Mouse (Mus musculus): ENCODE measurements at regions not wholly inside any gene's neighbourhood (a gene's known extent, or its start where the extent isn't known, plus 50 kb on each side); places are given as distances from the start of the nearest gene placed in this dataset.
A peak's percentile ranks its signal among the peaks of the same experiment; 100 is the strongest.

DNA sequence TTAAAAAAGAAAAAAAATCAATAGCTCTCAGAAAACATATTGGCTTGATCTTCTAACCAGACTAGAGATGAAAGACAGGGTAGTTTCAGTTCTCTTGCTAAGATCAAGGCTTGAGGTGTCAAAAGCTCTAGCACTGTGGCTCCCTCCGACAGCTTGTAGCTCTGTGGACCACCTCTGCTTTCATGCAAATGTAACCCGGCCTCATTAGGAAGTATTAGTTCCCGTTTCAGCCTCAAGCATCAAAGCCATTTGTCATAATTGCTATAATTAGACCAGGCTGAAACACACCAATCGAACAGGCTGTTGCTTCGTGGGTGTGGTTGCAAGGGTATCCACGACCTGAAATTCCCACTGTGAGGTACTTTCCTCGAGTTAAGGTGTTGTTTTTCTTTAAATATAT is 140.7 kb upstream of the Klf3 start:
- ATAC-seq (ENCODE audit: low read depth) (no peak), DNase-seq (no peak)
- H3K27me3 ChIP-seq = peaks cover 5% of the 10 kb centered on the region; the same call in 1 of the 2 replicates
- no peak overlapping the region for H3K4me2 ChIP-seq
- no peaks in the 10 kb centered on the region for H3K9me3 ChIP-seq (replicated peaks)
- 23% methylated on average over 7 of the region's 7 CpGs for WGBS (ENCODE audit: insufficient replicate concordance)
- no peaks in the 10 kb centered on the region for H3K36me3 ChIP-seq
- H3K27ac ChIP-seq = no peak overlapping the region
- H3K9ac ChIP-seq = no peak overlapping the region; the same call in 1 of the 2 replicates
- H3K4me1 ChIP-seq (replicated peaks) = peaks cover 35% of the 10 kb centered on the region
- no peak overlapping the region for H3K4me3 ChIP-seq (replicated peaks)

DNA sequence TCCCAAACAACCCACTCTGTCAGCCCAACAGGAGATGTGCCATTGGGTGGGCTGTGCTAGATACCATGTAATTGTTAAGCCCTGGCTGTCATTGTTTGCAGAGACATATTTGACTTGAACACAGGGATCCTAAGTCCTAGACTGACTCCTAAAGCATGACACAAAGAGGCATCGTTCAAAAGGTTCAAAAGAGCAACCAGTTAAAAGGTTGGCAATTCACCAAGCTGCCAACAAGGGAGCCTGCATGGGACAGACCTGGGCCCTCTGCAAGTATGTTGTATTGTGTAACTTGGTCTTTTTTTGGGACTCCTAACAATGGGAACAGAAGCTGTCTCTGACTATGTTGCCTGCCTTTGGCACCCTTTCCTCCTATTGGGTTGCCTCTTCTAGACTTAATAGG is 139.4 kb upstream of the Klf3 start:
- Histone ChIP-seq H3K27me3 (peaks cover 5% of the 10 kb centered on the region; the same call in 1 of the 2 replicates), H3K4me1 (replicated peaks) (peaks cover 42% of the 10 kb centered on the region), H3K4me2 (no peak overlapping the region), H3K27ac (no peak overlapping the region), H3K9ac (no peak overlapping the region), H3K36me3 (no peaks in the 10 kb centered on the region), H3K4me3 (replicated peaks) (no peak overlapping the region), H3K9me3 (replicated peaks) (no peaks in the 10 kb centered on the region)
- 75% methylated on average over 1 of the region's 1 CpGs for WGBS (ENCODE audit: insufficient replicate concordance)
- DNase-seq (no peak), ATAC-seq (ENCODE audit: low read depth) (no peak)

DNA sequence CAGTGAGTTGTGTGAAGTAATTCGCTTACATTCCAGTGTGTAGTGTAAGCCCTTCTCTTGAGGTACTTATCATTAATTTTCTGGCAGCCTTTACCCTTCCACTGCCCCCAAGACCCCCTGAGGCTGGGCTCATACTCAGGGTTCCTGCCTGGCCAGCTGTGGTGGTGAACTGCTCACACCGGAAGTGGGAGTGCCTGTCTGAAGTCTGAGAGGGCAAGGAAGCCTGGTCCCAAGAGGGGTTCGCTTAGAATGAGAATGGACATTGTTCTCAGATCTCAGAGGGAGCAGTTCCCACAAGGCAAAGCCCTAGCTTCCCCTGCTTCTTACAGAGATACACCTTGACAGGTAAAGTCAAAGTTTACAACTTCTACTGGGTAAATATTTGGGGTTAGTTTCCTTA is 138.1 kb upstream of the Klf3 start:
- WGBS (ENCODE audit: insufficient replicate concordance) = 54% methylated on average over 3 of the region's 3 CpGs
- ATAC-seq (ENCODE audit: low read depth) = no peak
- no peak overlapping the region for H3K4me3 ChIP-seq (replicated peaks)
- no peak overlapping the region for H3K9ac ChIP-seq
- peaks cover 5% of the 10 kb centered on the region; the same call in 1 of the 2 replicates for H3K27me3 ChIP-seq
- no peaks in the 10 kb centered on the region for H3K9me3 ChIP-seq (replicated peaks)
- H3K4me2 ChIP-seq = no peak overlapping the region
- no peaks in the 10 kb centered on the region for H3K36me3 ChIP-seq
- no peak for DNase-seq
- peaks cover 42% of the 10 kb centered on the region for H3K4me1 ChIP-seq (replicated peaks)
- H3K27ac ChIP-seq = no peak overlapping the region

DNA sequence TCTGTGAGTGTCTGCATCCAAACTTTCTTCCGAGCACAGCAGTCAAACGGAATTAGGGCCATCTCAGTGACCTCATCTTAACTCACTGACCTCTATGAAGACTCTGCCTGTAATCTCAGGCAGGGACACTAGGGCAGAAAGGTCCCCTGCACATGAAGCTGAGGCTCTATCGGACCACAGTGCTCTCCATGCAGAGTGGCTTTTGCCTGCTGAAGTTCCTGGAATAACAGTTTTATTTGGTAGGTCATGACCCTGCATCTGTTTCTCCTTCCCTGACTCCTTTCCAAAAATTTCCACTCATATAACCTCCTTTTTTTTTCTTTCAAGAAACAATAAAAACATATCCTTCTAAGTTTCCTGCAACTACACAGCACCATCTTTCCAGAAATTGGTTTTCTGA is 136.9 kb upstream of the Klf3 start:
- no peak for DNase-seq
- WGBS (ENCODE audit: insufficient replicate concordance) = 66% methylated on average over 3 of the region's 3 CpGs

DNA sequence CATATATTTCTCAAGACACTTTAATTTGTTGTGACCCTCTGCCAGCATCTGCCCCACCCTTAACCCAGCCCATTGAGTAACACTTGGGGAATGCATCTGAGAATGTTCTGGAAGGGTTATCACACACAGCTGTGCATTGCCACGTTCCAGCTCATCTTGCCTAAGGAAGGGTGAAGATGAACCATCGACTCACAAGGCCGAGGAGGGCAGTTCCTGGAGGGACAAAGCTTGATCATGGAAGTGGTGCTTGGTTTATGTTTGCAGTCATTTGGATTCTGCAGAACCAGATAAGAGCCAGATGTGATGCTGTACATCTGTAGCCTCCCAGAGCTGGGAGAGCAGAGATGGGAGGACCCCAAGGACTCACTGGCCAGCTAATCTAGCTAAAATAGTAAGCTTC is 136.1 kb upstream of the Klf3 start:
- WGBS (ENCODE audit: insufficient replicate concordance) = 58% methylated on average over 3 of the region's 3 CpGs

More for the DNA sequence above, 136.9 kb upstream of the Klf3 start:
- ATAC-seq (ENCODE audit: low read depth) = no peak
- Histone ChIP-seq H3K4me3 (replicated peaks) (no peak overlapping the region), H3K36me3 (no peaks in the 10 kb centered on the region), H3K9me3 (replicated peaks) (no peaks in the 10 kb centered on the region), H3K27ac (no peak overlapping the region), H3K27me3 (peaks cover 5% of the 10 kb centered on the region; the same call in 1 of the 2 replicates), H3K4me2 (no peak overlapping the region), H3K4me1 (replicated peaks) (peaks cover 42% of the 10 kb centered on the region), H3K9ac (no peak overlapping the region)

DNA sequence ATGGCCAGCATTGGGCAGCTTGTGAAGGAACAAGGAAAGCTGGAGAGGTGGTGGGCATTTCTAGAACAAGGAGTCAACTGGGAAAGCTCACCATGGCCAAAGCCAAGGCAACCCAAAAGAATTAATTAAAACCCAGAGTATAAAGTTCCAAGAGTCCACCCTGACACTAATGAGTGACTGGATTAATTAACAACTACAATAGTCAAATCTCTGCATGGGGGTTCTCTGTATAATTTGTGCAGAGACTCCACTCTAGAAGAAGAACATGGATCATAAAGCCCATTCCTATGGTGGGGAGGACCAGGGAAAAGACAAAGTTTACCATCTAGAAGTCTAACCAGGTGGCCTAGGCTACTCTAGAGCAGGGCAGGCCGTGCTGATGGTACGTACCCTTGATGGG is 129.3 kb upstream of the Klf3 start:
- no peak for DNase-seq
- Histone ChIP-seq H3K9me3 (replicated peaks) (no peaks in the 10 kb centered on the region), H3K36me3 (no peaks in the 10 kb centered on the region), H3K27ac (no peak overlapping the region), H3K4me2 (no peak overlapping the region), H3K4me1 (replicated peaks) (peaks cover 6% of the 10 kb centered on the region), H3K27me3 (peaks cover 4% of the 10 kb centered on the region; the same call in 1 of the 2 replicates), H3K4me3 (replicated peaks) (no peak overlapping the region), H3K9ac (no peak overlapping the region)
- ATAC-seq (ENCODE audit: low read depth) = no peak
- WGBS (ENCODE audit: insufficient replicate concordance) = 80% methylated on average over 2 of the region's 2 CpGs

More for the DNA sequence above, 136.1 kb upstream of the Klf3 start:
- peaks cover 38% of the 10 kb centered on the region for H3K4me1 ChIP-seq (replicated peaks)
- H3K36me3 ChIP-seq = no peaks in the 10 kb centered on the region
- H3K4me2 ChIP-seq = no peak overlapping the region
- peak; percentile 34 for DNase-seq
- ATAC-seq (ENCODE audit: low read depth) = peak; percentile 85
- peaks cover 5% of the 10 kb centered on the region; the same call in 1 of the 2 replicates for H3K27me3 ChIP-seq
- H3K9me3 ChIP-seq (replicated peaks) = no peaks in the 10 kb centered on the region
- H3K4me3 ChIP-seq (replicated peaks) = no peak overlapping the region
- H3K27ac ChIP-seq = 0 out of 2 replicates have a peak overlapping the region, but pooled peaks have one; percentile 30
- no peak overlapping the region for H3K9ac ChIP-seq

DNA sequence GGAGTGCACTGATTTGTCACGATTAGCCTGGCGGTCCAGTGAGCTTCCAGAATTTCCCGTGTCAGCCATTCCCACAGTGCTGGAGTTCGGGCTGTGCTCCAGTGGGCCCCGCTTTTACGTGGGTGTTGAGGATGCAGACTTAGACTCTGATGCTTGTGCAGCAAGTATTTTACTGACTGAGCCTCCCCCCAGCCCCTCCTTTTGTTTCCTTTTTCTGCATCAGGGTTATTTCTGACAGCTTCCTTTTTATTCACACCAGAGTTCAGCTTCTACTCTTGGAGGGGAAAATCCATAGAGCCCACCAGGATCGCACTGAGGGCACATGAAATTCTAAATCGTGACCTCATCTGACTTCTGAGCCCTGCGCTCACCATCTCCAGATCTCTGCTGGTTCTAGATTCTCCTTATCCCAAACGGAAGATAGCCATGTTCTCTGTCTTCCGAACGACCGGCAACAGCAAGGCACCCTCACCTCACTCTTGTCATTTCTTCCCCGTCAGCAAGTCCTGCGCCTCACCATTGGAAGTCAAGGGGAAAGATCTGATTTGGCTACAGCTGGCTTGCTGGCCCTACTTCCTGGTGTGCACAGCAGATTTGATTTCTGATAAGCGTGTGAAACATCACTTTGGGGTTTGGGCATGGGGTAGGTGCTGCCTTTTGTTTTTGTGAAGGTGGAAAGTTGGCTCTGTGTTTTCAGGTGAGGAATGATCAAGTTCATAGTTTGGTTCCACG is 126.8 kb upstream of the Klf3 start:
- H3K4me2 ChIP-seq = no peak overlapping the region
- no peaks in the 10 kb centered on the region for H3K9me3 ChIP-seq (replicated peaks)

DNA sequence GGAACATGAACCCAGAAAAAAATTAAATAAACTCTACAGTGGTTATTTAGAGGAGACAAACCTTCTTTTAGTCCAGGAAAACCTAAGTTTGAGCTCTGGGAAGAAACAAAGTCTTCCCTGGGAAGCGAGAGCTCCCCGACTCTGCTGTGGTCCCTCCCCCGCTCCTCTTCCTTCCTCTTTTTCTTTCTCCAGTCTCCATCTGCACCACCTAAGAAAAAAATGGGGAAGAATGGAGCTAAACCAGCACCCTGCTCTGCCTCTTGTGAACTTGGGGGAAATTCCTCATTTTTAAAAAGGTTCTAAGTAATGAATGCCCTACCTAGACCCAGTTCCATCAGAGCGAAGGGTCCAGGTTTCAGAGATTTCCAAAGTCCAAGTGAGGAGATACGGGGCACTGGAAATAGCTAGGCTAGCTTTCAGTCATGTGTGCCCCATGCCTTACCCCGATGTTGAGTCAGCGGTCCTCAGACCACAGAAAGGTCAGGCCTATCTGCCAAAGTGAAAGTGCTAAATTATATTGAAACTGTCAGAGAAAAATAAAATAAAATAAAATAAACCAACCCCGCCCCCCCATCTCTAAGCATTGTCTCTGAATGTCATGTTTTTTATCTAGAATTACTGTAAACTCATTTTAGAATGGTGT is 126.1 kb upstream of the Klf3 start:
- H3K4me2 ChIP-seq = no peak overlapping the region
- ATAC-seq (ENCODE audit: low read depth) (no peak), DNase-seq (no peak)
- peaks cover 16% of the 10 kb centered on the region for H3K4me1 ChIP-seq (replicated peaks)
- H3K9me3 ChIP-seq (replicated peaks) = no peaks in the 10 kb centered on the region
- H3K27me3 ChIP-seq = peaks cover 4% of the 10 kb centered on the region; the same call in 1 of the 2 replicates
- H3K4me3 ChIP-seq (replicated peaks) = no peak overlapping the region
- 47% methylated on average over 8 of the region's 8 CpGs for WGBS (ENCODE audit: insufficient replicate concordance)
- H3K27ac ChIP-seq = no peak overlapping the region
- H3K36me3 ChIP-seq = no peaks in the 10 kb centered on the region
- no peak overlapping the region for H3K9ac ChIP-seq

More for the DNA sequence above, 126.8 kb upstream of the Klf3 start:
- WGBS (ENCODE audit: insufficient replicate concordance) = 47% methylated on average over 17 of the region's 17 CpGs
- no peaks in the 10 kb centered on the region for H3K36me3 ChIP-seq
- peaks cover 4% of the 10 kb centered on the region; the same call in 1 of the 2 replicates for H3K27me3 ChIP-seq
- H3K4me3 ChIP-seq (replicated peaks) = no peak overlapping the region
- no peak for DNase-seq
- H3K27ac ChIP-seq = no peak overlapping the region
- peaks cover 16% of the 10 kb centered on the region for H3K4me1 ChIP-seq (replicated peaks)
- no peak overlapping the region for H3K9ac ChIP-seq
- no peak for ATAC-seq (ENCODE audit: low read depth)

DNA sequence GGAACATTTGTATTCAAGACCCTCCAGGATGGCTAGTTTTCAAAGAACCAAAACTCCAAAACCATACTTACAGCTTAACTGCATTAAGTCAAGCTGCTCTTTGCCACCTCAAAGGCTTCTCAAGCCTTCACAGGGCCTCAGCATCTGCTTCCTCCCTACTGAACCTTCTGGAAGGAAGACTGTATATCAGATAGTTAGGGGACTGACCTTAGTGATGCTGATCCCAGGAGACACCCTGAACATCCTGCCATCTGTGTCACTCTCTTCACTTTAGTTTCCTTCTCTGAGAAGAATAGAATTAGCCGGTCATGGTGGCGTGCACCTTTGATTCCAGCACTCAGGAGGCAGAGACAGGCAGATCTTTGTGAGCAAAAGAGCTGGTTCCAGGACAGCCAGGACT is 124.5 kb upstream of the Klf3 start:
- Histone ChIP-seq H3K9me3 (replicated peaks) (no peaks in the 10 kb centered on the region), H3K27me3 (peaks cover 4% of the 10 kb centered on the region; the same call in 1 of the 2 replicates), H3K36me3 (no peaks in the 10 kb centered on the region), H3K27ac (no peak overlapping the region), H3K4me3 (replicated peaks) (no peak overlapping the region), H3K4me2 (no peak overlapping the region), H3K9ac (no peak overlapping the region), H3K4me1 (replicated peaks) (peaks cover 29% of the 10 kb centered on the region)
- no peak for DNase-seq
- WGBS (ENCODE audit: insufficient replicate concordance) = 82% methylated on average over 2 of the region's 2 CpGs
- ATAC-seq (ENCODE audit: low read depth) = no peak

DNA sequence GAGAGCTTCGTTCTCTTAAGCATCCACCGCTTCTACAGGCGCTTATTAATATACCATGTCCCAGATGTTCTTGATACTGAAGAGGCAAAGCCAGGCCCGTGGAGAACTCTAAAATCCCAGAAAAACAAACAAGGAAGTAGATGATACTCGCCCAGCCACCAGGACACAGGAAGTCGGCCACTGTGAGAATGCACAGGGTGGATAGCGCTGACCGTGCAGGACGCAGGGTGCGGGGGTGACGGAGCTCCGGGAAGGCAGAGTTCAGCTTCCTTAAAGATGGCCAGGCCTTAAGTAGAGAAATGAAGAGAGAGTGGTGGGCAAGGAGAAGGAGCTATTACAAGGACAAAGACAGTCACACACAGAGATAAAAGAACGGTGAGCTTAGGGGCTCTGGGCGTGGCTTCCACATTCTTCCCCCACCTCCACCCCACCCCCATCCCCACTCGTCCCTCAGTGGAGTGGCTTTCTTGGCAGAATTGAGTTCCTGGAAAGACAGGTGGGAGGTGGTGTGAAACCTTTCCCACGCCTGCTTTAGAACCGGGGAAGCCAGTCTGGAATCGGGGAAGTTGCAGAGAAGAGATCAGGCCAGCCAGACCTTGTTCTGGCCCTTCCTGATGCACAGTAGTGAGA is 123.1 kb upstream of the Klf3 start:
- no peaks in the 10 kb centered on the region for H3K9me3 ChIP-seq (replicated peaks)
- 42% methylated on average over 18 of the region's 18 CpGs for WGBS (ENCODE audit: insufficient replicate concordance)
- no peak for ATAC-seq (ENCODE audit: low read depth)
- DNase-seq = no peak
- H3K4me1 ChIP-seq (replicated peaks) = peaks cover 43% of the 10 kb centered on the region
- peaks cover 4% of the 10 kb centered on the region; the same call in 1 of the 2 replicates for H3K27me3 ChIP-seq
- H3K4me2 ChIP-seq = peak overlapping the region; percentile 24
- H3K36me3 ChIP-seq = no peaks in the 10 kb centered on the region
- H3K27ac ChIP-seq = no peak overlapping the region
- H3K4me3 ChIP-seq (replicated peaks) = no peak overlapping the region
- 0 out of 2 replicates have a peak overlapping the region, but pooled peaks have one; percentile 26 for H3K9ac ChIP-seq

DNA sequence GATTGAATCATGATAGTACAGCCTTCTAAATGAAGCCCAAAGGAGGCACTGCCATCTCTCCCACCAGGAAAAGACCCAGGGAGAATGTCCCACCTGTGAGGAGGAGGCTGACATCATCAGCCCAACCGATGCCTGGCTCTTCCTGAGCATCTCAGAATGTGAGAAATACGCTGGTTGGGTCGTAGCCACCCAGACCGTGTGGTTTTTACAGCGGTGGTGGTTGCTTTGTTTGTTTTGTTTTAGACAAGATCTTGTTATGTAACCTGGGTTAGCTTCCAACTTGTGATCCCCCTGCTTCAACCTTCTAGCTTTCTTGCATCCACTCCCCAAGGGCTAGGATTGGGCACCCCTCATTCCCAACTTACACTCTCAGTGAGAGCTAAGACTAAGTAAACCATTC is 122.0 kb upstream of the Klf3 start:
- no peak for DNase-seq
- Histone ChIP-seq H3K27me3 (peaks cover under 1% of the 10 kb centered on the region; the same call in 1 of the 2 replicates), H3K9me3 (replicated peaks) (no peaks in the 10 kb centered on the region), H3K4me1 (replicated peaks) (peaks cover 42% of the 10 kb centered on the region), H3K4me2 (no peak overlapping the region), H3K36me3 (no peaks in the 10 kb centered on the region), H3K4me3 (replicated peaks) (no peak overlapping the region), H3K9ac (no peak overlapping the region), H3K27ac (no peak overlapping the region)
- ATAC-seq (ENCODE audit: low read depth) = no peak
- 72% methylated on average over 5 of the region's 5 CpGs for WGBS (ENCODE audit: insufficient replicate concordance)

Measured in liver, embryonic 13.5 days (tissue).